Mouse (Mus musculus): ENCODE measurements around the gene Nrcam. TPM values are rescaled to one million over a fixed set of nuclear protein-coding genes. Genes with fewer than 3 reads are reported as not detected.

Gene Nrcam
- polyA plus RNA-seq, 1 experiment from 2014 or later: 5.1 TPM

DNA sequence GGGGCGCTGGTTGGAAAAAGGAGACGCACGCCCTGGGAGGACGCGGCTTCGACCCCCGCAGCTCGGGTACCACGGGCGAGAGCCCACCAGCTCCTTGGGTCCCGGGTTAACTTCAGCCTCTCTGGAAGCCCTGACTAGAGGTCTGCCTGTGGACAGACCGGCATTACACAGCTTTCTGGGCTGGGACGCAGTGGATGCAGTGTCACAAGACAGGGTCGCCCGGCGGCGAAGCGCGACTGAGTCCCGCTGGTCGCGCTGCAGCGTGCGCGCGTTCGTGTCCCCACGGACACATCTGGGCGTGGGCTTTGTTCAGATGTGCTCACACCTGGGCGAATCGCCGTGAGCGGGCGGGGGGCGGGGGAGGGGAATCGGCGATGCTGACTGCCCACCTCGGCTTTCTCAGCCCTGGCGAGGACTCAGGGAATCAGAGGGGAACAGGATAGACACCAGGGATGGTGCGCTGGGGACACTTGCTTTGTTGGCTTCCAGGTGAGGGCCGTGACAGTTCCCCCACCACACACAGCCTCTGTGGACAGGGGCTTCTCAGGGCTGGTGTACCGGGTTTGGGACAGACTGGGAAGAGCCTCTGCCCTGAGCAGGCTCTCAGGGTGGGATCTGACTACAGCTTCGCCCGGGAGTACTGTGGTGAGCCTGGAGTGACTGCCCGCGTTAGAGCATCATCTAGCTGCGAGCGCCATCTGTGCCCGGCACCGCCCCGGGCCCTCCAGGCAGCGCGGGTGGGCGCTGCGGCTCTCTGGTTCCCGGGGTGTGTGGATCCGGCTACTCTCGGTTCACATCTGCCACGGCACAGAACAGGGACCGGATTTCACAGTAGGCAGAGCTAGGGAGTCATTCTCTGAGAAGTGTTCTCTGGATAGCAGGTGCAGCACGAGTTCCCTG lies 881 bp downstream of the Nrcam start:
- Histone ChIP-seq H3K4me2 (ENCODE audit: low read length) (peak overlapping the region; percentile 98), H3K36me3 (ENCODE audit: insufficient read depth, low read length) (no peaks in the 10 kb centered on the region), H3K9ac (ENCODE audit: low read depth, low read length) (peak overlapping the region; percentile 50), H3K27me3 (ENCODE audit: insufficient read depth, low read length) (no peaks in the 10 kb centered on the region), H3K4me1 (replicated peaks; ENCODE audit: insufficient read depth, low read length) (no peaks in the 10 kb centered on the region), H3K9me3 (replicated peaks; ENCODE audit: low read length) (no peaks in the 10 kb centered on the region), H3K4me3 (replicated peaks; ENCODE audit: low read depth, low read length) (peak overlapping the region; percentile 65), H3K27ac (no peak overlapping the region)
- ATAC-seq (replicated peaks; ENCODE audit: low FRiP score, low read depth): peak; percentile 67
- under 1% methylated on average over 60 of the region's 61 CpGs for WGBS
- no peak for TF ChIP-seq CTCF (IDR thresholded peaks at IDR 0.05; ENCODE audit: low read depth)
- DNase-seq (ENCODE audit: low spot score): peak; percentile 14

DNA sequence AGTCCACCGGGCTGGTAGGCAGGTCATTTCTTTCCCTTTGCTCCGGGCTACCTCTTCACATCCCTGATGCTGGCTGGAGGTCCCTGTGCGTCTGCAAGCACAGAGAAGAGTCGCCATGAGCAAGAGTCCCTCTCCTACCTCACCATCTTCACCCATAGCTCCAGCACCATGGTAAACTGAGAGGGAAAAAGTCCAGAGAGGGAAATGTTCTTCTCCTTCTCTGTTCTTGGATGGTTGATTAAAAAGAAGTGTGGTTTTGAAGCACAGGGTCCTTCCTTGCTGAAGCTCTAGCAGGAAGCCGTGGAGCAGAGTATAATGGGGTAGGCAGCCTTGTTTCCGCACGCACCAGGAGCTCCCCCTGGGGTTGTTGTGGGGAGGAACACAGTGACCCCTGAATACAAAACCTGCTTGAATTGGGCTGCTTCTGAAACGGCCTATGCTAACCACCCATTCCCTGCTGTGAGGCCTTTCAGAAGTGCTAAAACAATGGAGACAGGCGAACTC lies 1.6 kb downstream of the Nrcam start:
- Histone ChIP-seq H3K36me3 (ENCODE audit: insufficient read depth, low read length) (no peaks in the 10 kb centered on the region), H3K4me3 (replicated peaks; ENCODE audit: low read depth, low read length) (peak overlapping the region; percentile 65), H3K27me3 (ENCODE audit: insufficient read depth, low read length) (no peaks in the 10 kb centered on the region), H3K9me3 (replicated peaks; ENCODE audit: low read length) (no peaks in the 10 kb centered on the region), H3K27ac (no peak overlapping the region), H3K4me1 (replicated peaks; ENCODE audit: insufficient read depth, low read length) (no peaks in the 10 kb centered on the region), H3K9ac (ENCODE audit: low read depth, low read length) (peak overlapping the region; percentile 50; the same call in 1 of the 2 replicates), H3K4me2 (ENCODE audit: low read length) (peak overlapping the region; percentile 98)
- ATAC-seq (replicated peaks; ENCODE audit: low FRiP score, low read depth): no peak
- TF ChIP-seq CTCF (IDR thresholded peaks at IDR 0.05; ENCODE audit: low read depth): no peak
- WGBS: 3% methylated on average over 9 of the region's 9 CpGs
- peak; percentile 2 for DNase-seq (ENCODE audit: low spot score)

DNA sequence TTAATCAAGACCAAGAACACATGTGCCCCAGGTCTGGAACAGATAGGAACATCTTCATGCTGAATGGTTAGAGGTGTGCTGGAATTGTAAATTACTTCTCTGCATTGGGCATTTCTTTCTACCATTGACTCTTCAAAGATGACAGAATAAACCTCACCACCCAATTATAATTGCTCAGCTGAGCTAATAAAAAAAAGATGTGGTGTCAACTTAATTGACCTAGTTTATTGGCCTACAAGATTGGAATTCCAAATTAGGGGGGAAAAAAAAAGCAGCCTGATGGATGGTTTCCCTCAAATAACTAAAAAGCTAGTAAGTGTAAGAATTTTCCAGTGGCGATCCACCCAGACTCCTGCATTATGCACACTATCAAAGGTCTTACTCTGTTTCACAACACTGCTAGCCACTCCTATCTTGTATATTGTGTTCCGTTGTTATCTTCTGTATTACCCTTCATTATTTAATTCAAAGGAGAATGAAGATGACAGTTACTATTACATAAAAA lies 8.5 kb downstream of the Nrcam start:
- no peak for TF ChIP-seq CTCF (IDR thresholded peaks at IDR 0.05; ENCODE audit: low read depth)
- Histone ChIP-seq H3K4me2 (ENCODE audit: low read length) (no peak overlapping the region), H3K4me1 (replicated peaks; ENCODE audit: insufficient read depth, low read length) (no peaks in the 10 kb centered on the region), H3K9ac (ENCODE audit: low read depth, low read length) (no peak overlapping the region), H3K4me3 (replicated peaks; ENCODE audit: low read depth, low read length) (no peak overlapping the region), H3K9me3 (replicated peaks; ENCODE audit: low read length) (no peaks in the 10 kb centered on the region), H3K36me3 (ENCODE audit: insufficient read depth, low read length) (no peaks in the 10 kb centered on the region), H3K27me3 (ENCODE audit: insufficient read depth, low read length) (no peaks in the 10 kb centered on the region), H3K27ac (no peak overlapping the region)
- no peak for ATAC-seq (replicated peaks; ENCODE audit: low FRiP score, low read depth)
- no peak for DNase-seq (ENCODE audit: low spot score)
- 91% methylated on average over 2 of the region's 2 CpGs for WGBS

DNA sequence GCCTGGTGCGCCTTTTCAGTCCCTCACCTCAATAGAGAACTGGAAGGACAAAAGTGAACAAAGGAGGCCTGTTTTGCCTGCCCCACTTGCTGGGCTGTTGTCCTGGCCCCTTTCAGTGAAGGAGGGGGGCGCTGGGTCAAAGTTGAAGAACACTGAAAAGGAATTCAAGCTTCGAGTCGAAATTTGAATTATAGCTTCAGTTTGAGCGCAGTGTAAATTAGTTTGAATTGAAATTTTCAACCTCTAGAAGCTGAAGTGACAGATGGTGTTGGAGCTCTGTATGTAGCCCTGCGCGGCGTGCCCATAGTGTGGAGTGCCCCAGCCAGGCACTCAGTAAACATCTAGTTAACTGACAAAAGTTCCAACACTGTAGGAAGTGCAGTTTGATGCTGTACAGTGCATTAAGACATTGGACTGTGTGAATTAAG lies 9.5 kb downstream of the Nrcam start:
- WGBS: 55% methylated on average over 8 of the region's 8 CpGs
- Histone ChIP-seq H3K4me2 (ENCODE audit: low read length) (no peak overlapping the region), H3K4me3 (replicated peaks; ENCODE audit: low read depth, low read length) (no peak overlapping the region), H3K9ac (ENCODE audit: low read depth, low read length) (no peak overlapping the region), H3K27me3 (ENCODE audit: insufficient read depth, low read length) (no peaks in the 10 kb centered on the region), H3K9me3 (replicated peaks; ENCODE audit: low read length) (no peaks in the 10 kb centered on the region), H3K27ac (no peak overlapping the region), H3K4me1 (replicated peaks; ENCODE audit: insufficient read depth, low read length) (no peaks in the 10 kb centered on the region), H3K36me3 (ENCODE audit: insufficient read depth, low read length) (no peaks in the 10 kb centered on the region)
- DNase-seq (ENCODE audit: low spot score) (no peak), ATAC-seq (replicated peaks; ENCODE audit: low FRiP score, low read depth) (no peak)
- no peak for TF ChIP-seq CTCF (IDR thresholded peaks at IDR 0.05; ENCODE audit: low read depth)

- Histone ChIP-seq H3K4me1 (replicated peaks; ENCODE audit: insufficient read depth, low read length) (no peaks in the 10 kb centered on the region), H3K9ac (ENCODE audit: low read depth, low read length) (no peak overlapping the region), H3K27ac (no peak overlapping the region), H3K4me3 (replicated peaks; ENCODE audit: low read depth, low read length) (no peak overlapping the region), H3K4me2 (ENCODE audit: low read length) (no peak overlapping the region), H3K36me3 (ENCODE audit: insufficient read depth, low read length) (no peaks in the 10 kb centered on the region), H3K9me3 (replicated peaks; ENCODE audit: low read length) (no peaks in the 10 kb centered on the region), H3K27me3 (ENCODE audit: insufficient read depth, low read length) (no peaks in the 10 kb centered on the region)
- 58% methylated on average over 6 of the region's 6 CpGs for WGBS
- ATAC-seq (replicated peaks; ENCODE audit: low FRiP score, low read depth): no peak; the same call in 1 of the 2 replicates
- no peak for DNase-seq (ENCODE audit: low spot score)
- TF ChIP-seq CTCF (IDR thresholded peaks at IDR 0.05; ENCODE audit: low read depth): no peak
These were observed 15.4 kb downstream of the Nrcam start for GRCm38 (mm10) chr12:44344075-44344474.

DNA sequence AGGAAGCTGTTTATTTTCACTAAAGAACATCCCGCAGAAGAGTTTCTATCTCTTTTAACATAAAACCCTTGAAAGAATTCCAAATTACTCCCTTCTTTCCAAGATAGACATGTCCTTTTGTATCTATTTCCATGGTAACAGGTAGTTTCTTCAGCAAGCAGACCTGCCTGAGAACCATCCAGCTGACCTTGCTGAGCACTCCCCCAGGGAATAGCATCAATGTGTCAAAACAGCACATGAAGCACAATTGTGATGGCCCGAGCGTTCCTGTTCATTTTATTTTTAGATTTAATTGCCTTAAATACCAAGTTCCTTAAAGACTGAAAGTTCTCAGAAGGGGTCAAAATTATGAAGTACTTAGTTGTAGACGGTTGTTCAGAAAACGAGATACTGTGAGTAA lies 16.6 kb downstream of the Nrcam start:
- Histone ChIP-seq H3K36me3 (ENCODE audit: insufficient read depth, low read length) (no peaks in the 10 kb centered on the region), H3K4me3 (replicated peaks; ENCODE audit: low read depth, low read length) (no peak overlapping the region), H3K27ac (no peak overlapping the region), H3K4me1 (replicated peaks; ENCODE audit: insufficient read depth, low read length) (no peaks in the 10 kb centered on the region), H3K9me3 (replicated peaks; ENCODE audit: low read length) (no peaks in the 10 kb centered on the region), H3K4me2 (ENCODE audit: low read length) (no peak overlapping the region), H3K9ac (ENCODE audit: low read depth, low read length) (no peak overlapping the region), H3K27me3 (ENCODE audit: insufficient read depth, low read length) (no peaks in the 10 kb centered on the region)
- DNase-seq (ENCODE audit: low spot score) (no peak), ATAC-seq (replicated peaks; ENCODE audit: low FRiP score, low read depth) (no peak)
- WGBS: 55% methylated on average over 5 of the region's 5 CpGs
- no peak for TF ChIP-seq CTCF (IDR thresholded peaks at IDR 0.05; ENCODE audit: low read depth)
